Mouse (Mus musculus) heart, embryonic 16.5 days (tissue): ENCODE measurements at regions not wholly inside any gene's neighbourhood (a gene's known extent, or its start where the extent isn't known, plus 50 kb on each side); places are given as distances from the start of the nearest gene placed in this dataset.
"Not testable (repeated sequence)": the region's sequence is repeated elsewhere in the genome, so short reads cannot be mapped to it uniquely, and the experiment has no call there.

Experiments used
- ATAC-seq: fragments of 200-750 bp; cut with Nextera tagmentation; replicated peaks from 2 replicates; pipeline ENCODE4 v1.8.0; 2017; ENCODE audit warnings: moderate number of reproducible peaks; ENCODE audit not compliant: insufficient read depth, low FRiP score; ENCODE audit errors: extremely low read depth
- H3K27ac ChIP-seq: fragments of 300-500 bp; sonication (generic); 2 replicates; pipeline ENCODE4 v1.5.1; 2014; ENCODE audit warnings: mild to moderate bottlenecking, low read length, control low read depth, moderate library complexity
- H3K27me3 ChIP-seq: fragments of 300-500 bp; sonication (generic); 2 replicates; pipeline ENCODE4 v1.6.1; 2014; ENCODE audit warnings: low read length, mixed read lengths; ENCODE audit not compliant: control insufficient read depth, insufficient read depth
- H3K36me3 ChIP-seq: fragments of 300-500 bp; sonication (generic); 2 replicates; pipeline ENCODE4 v1.6.1; 2014; ENCODE audit not compliant: control insufficient read depth, insufficient read depth
- H3K4me1 ChIP-seq: fragments of 300-500 bp; sonication (generic); 2 replicates; pipeline ENCODE4 v1.6.1; 2014; ENCODE audit warnings: low read length, mixed read lengths; ENCODE audit not compliant: control insufficient read depth, insufficient read depth
- H3K4me2 ChIP-seq: fragments of 300-500 bp; sonication (generic); 2 replicates; pipeline ENCODE4 v1.6.1; 2014; ENCODE audit warnings: low read depth, mild to moderate bottlenecking, control low read depth, low read length
- H3K4me3 ChIP-seq: fragments of 300-500 bp; sonication (generic); 2 replicates; pipeline ENCODE4 v1.5.1; 2014; ENCODE audit warnings: mild to moderate bottlenecking, control low read depth, low read length
- H3K9ac ChIP-seq: fragments of 300-500 bp; sonication (generic); 2 replicates; pipeline ENCODE4 v1.6.1; 2014; ENCODE audit warnings: low read length, control low read depth
- H3K9me3 ChIP-seq: fragments of 300-500 bp; sonication (generic); replicated peaks from 2 replicates; pipeline ENCODE4 v1.6.1; 2016; ENCODE audit warnings: low read length; ENCODE audit not compliant: control insufficient read depth
- WGBS: fragments of 180-500 bp; shearing (Covaris S2); extraction: QIAGEN DNeasy Blood & Tissue Kit; methylation state at CpG from one replicate; pipeline ENCODE4 v1.1.7; 2014; 5-methylcytosine and 5-hydroxymethylcytosine counted together

GRCm38 (mm10) chr6:41137401-41137777, 102.1 kb upstream of the 2210010C04Rik start:
- ATAC-seq, H3K36me3 ChIP-seq, H3K4me2 ChIP-seq, H3K27ac ChIP-seq, H3K9ac ChIP-seq, H3K9me3 ChIP-seq, H3K27me3 ChIP-seq, H3K4me3 ChIP-seq, H3K4me1 ChIP-seq: not testable (repeated sequence)
- WGBS: 37% methylated on average over 2 of the region's 2 CpGs

- Histone ChIP-seq H3K9ac (no peak overlapping the region), H3K9me3 (no peaks in the 10 kb centered on the region), H3K27me3 (no peaks in the 10 kb centered on the region), H3K4me3 (no peak overlapping the region), H3K4me2 (no peak overlapping the region), H3K27ac (no peak overlapping the region), H3K4me1 (no peaks in the 10 kb centered on the region), H3K36me3 (no peaks in the 10 kb centered on the region)
- no peak for ATAC-seq
- WGBS: 29% methylated on average over 6 of the region's 6 CpGs
Observed at GRCm38 (mm10) chr6:41136717-41137400, 101.5 kb upstream of the 2210010C04Rik start.

GRCm38 (mm10) chr6:41135160-41135559, 99.9 kb upstream of the 2210010C04Rik start:
- H3K9me3 ChIP-seq: no peaks in the 10 kb centered on the region
- no peaks in the 10 kb centered on the region for H3K27me3 ChIP-seq
- no peak overlapping the region for H3K4me2 ChIP-seq
- H3K36me3 ChIP-seq: no peaks in the 10 kb centered on the region
- H3K4me1 ChIP-seq: no peaks in the 10 kb centered on the region
- no peak overlapping the region for H3K9ac ChIP-seq
- ATAC-seq: no peak
- no peak overlapping the region for H3K27ac ChIP-seq
- 31% methylated on average over 4 of the region's 4 CpGs for WGBS
- no peak overlapping the region for H3K4me3 ChIP-seq

- Histone ChIP-seq H3K4me3 (no peak overlapping the region), H3K9me3 (no peaks in the 10 kb centered on the region), H3K4me1 (no peaks in the 10 kb centered on the region), H3K36me3 (no peaks in the 10 kb centered on the region), H3K27ac (no peak overlapping the region), H3K4me2 (no peak overlapping the region), H3K27me3 (no peaks in the 10 kb centered on the region), H3K9ac (no peak overlapping the region)
- ATAC-seq: no peak
- 76% methylated on average over 4 of the region's 4 CpGs for WGBS
Observed at GRCm38 (mm10) chr6:41129906-41130305, 94.6 kb upstream of the 2210010C04Rik start.

- Histone ChIP-seq H3K4me3 (no peak overlapping the region), H3K4me2 (no peak overlapping the region), H3K27me3 (no peaks in the 10 kb centered on the region), H3K9me3 (no peaks in the 10 kb centered on the region), H3K36me3 (no peaks in the 10 kb centered on the region), H3K27ac (no peak overlapping the region), H3K4me1 (no peaks in the 10 kb centered on the region), H3K9ac (no peak overlapping the region)
- WGBS: 66% methylated on average over 7 of the region's 7 CpGs
- ATAC-seq: no peak
Observed at GRCm38 (mm10) chr6:41127816-41128215, 92.5 kb upstream of the 2210010C04Rik start.

GRCm38 (mm10) chr6:41126855-41127254, 91.5 kb upstream of the 2210010C04Rik start:
- Histone ChIP-seq H3K9ac (no peak overlapping the region), H3K4me3 (no peak overlapping the region), H3K27ac (no peak overlapping the region), H3K9me3 (no peaks in the 10 kb centered on the region), H3K4me1 (no peaks in the 10 kb centered on the region), H3K36me3 (no peaks in the 10 kb centered on the region), H3K4me2 (no peak overlapping the region), H3K27me3 (no peaks in the 10 kb centered on the region)
- no peak for ATAC-seq

- Histone ChIP-seq H3K9me3 (no peaks in the 10 kb centered on the region), H3K4me1 (no peaks in the 10 kb centered on the region), H3K27me3 (no peaks in the 10 kb centered on the region), H3K27ac (no peak overlapping the region), H3K4me3 (no peak overlapping the region), H3K4me2 (no peak overlapping the region), H3K36me3 (no peaks in the 10 kb centered on the region), H3K9ac (no peak overlapping the region)
- ATAC-seq: no peak
- WGBS: 76% methylated on average over 3 of the region's 3 CpGs
Observed at GRCm38 (mm10) chr6:41121641-41122040, 86.3 kb upstream of the 2210010C04Rik start.

GRCm38 (mm10) chr6:41119176-41119575, 83.9 kb upstream of the 2210010C04Rik start:
- Histone ChIP-seq H3K27me3 (no peaks in the 10 kb centered on the region), H3K36me3 (no peaks in the 10 kb centered on the region), H3K4me3 (peak overlapping the region; percentile 33), H3K27ac (no peak overlapping the region; the same call in 1 of the 2 replicates), H3K9me3 (no peaks in the 10 kb centered on the region), H3K4me2 (no peak overlapping the region), H3K9ac (no peak overlapping the region; the same call in 1 of the 2 replicates), H3K4me1 (no peaks in the 10 kb centered on the region)
- WGBS: 73% methylated on average over 2 of the region's 2 CpGs
- no peak for ATAC-seq

GRCm38 (mm10) chr6:41118201-41118976, 83.1 kb upstream of the 2210010C04Rik start:
- no peaks in the 10 kb centered on the region for H3K4me1 ChIP-seq
- no peaks in the 10 kb centered on the region for H3K9me3 ChIP-seq
- peak; percentile 58 for ATAC-seq
- no peak overlapping the region for H3K9ac ChIP-seq
- 12% methylated on average over 7 of the region's 7 CpGs for WGBS
- no peaks in the 10 kb centered on the region for H3K36me3 ChIP-seq
- peak overlapping the region; percentile 33 for H3K4me3 ChIP-seq
- H3K27ac ChIP-seq: peak overlapping the region; percentile 51; the same call in 1 of the 2 replicates
- H3K27me3 ChIP-seq: no peaks in the 10 kb centered on the region
- peak overlapping the region; percentile 46 for H3K4me2 ChIP-seq
